Mouse (Mus musculus) embryonic stem cell, embryonic (primary cell): ENCODE data around the gene Zc3h4.

Experiments
- CTCF ChIA-PET, 4 experiments: fragments of 300-600 bp in 2 of 4; fragments of 350-600 bp in 2 of 4; sonication (Branson Sonifier 250); formaldehyde crosslinking; loops; one replicate each; lab custom pipeline; 2022; ENCODE audit warnings: inconsistent platforms in 2 of 4; lab: Charles Lee
- POLR2A ChIA-PET, 4 experiments: fragments of 300-600 bp in 2 of 4; fragments of 350-600 bp in 2 of 4; sonication (Branson Sonifier 250); formaldehyde crosslinking; loops; one replicate each; lab custom pipeline; 2022; ENCODE audit warnings: antibody characterized with exemption in 4 of 4, inconsistent platforms in 1 of 4; lab: Charles Lee

Gene Zc3h4

GRCm38 (mm10) chr7:16400689-16401611 lies at the start of gene Zc3h4:
Zc3h4 (plus strand) TSS chr7:16400910.
- ChIA-PET POLR2A (interaction anchor here (0.6 to 14.8 kb wide), 49 partner anchors 8 to 452 kb away, joined by 3 to 303 read pairs (median 5); partner anchors contain the start of genes Sae1 (in 2 of the 4), Inafm1 (in 1 of the 4) and Napa (in 1 of the 4)), CTCF (interaction anchor here in 3 of 4 experiments (0.5 to 1.2 kb wide), 5 partner anchors 75 to 433 kb away, joined by 3 to 6 read pairs (median 4); partner anchors contain the start of gene Ehd2 (in 1 of the 3))

- ChIA-PET POLR2A (interaction anchor here in 3 of 4 experiments (0.6 to 4.3 kb wide), 19 partner anchors 8 to 408 kb away, joined by 3 to 38 read pairs (median 4); partner anchors contain the start of genes Arhgap35 (in 1 of the 3) and Zc3h4 (in 1 of the 3)), CTCF (interaction anchor here in 2 of 4 experiments (1.2 to 2.0 kb wide), 4 partner anchors 18 to 30 kb away, joined by 3 to 6 read pairs (median 4); no protein-coding TSS in a partner anchor)
These were observed 44.7 kb upstream of the Zc3h4 start for GRCm38 (mm10) chr7:16355854-16356594.

GRCm38 (mm10) chr7:16357602-16358001 lies 43.1 kb upstream of the Zc3h4 start:
- POLR2A ChIA-PET: interaction anchor here in 3 of 4 experiments (0.5 to 4.3 kb wide), 13 partner anchors 7 to 399 kb away, joined by 3 to 23 read pairs (median 4); partner anchors contain the start of genes Ccdc9 (in 1 of the 3) and Sae1 (in 1 of the 3)
- CTCF ChIA-PET: interaction anchor here in 2 of 4 experiments (0.6 to 1.7 kb wide), 2 partner anchors 16 to 63 kb away, joined by 3 to 4 read pairs; no protein-coding TSS in a partner anchor

- ChIA-PET CTCF (interaction anchor here in 3 of 4 experiments (0.7 to 4.4 kb wide), 9 partner anchors 10 to 70 kb away, joined by 3 to 39 read pairs (median 6); no protein-coding TSS in a partner anchor), POLR2A (interaction anchor here (0.6 to 8.1 kb wide), 42 partner anchors 8 to 433 kb away, joined by 3 to 236 read pairs (median 8); partner anchors contain the start of genes Sae1 (in 3 of the 4), Zc3h4 (in 2 of the 4), Ccdc9 (in 1 of the 4) and Inafm1 (in 1 of the 4))
These were observed 36.4 kb upstream of the Zc3h4 start for GRCm38 (mm10) chr7:16364319-16364718.

- ChIA-PET CTCF (interaction anchor here (0.6 to 4.4 kb wide), 26 partner anchors 9 to 190 kb away, joined by 3 to 39 read pairs (median 4); partner anchors contain the start of gene Meis3 (in 1 of the 4)), POLR2A (interaction anchor here (0.5 to 8.1 kb wide), 75 partner anchors 8 to 416 kb away, joined by 3 to 236 read pairs (median 5); partner anchors contain the start of genes Sae1 (in 3 of the 4), Ccdc9 (in 2 of the 4), Tmem160 (in 2 of the 4) and Zc3h4 (in 2 of the 4))
These were observed 35.7 kb upstream of the Zc3h4 start for GRCm38 (mm10) chr7:16364901-16365500.

GRCm38 (mm10) chr7:16366133-16366646 lies 34.5 kb upstream of the Zc3h4 start:
- POLR2A ChIA-PET: interaction anchor here (0.6 to 8.1 kb wide), 39 partner anchors 8 to 318 kb away, joined by 3 to 236 read pairs (median 5); partner anchors contain the start of genes Sae1 (in 2 of the 4), Zc3h4 (in 2 of the 4), Bicra (in 1 of the 4) and Ccdc9 (in 1 of the 4)
- CTCF ChIA-PET: interaction anchor here in 2 of 4 experiments (0.8 to 4.4 kb wide), 5 partner anchors 8 to 71 kb away, joined by 3 to 39 read pairs (median 10); no protein-coding TSS in a partner anchor

GRCm38 (mm10) chr7:16366669-16367068 lies 34.0 kb upstream of the Zc3h4 start:
- ChIA-PET POLR2A (interaction anchor here (0.6 to 8.1 kb wide), 25 partner anchors 9 to 324 kb away, joined by 3 to 236 read pairs (median 5); partner anchors contain the start of genes Sae1 (in 3 of the 4) and Zc3h4 (in 1 of the 4)), CTCF (interaction anchor here in 2 of 4 experiments (0.6 to 4.4 kb wide), 4 partner anchors 10 to 106 kb away, joined by 3 to 39 read pairs (median 7); no protein-coding TSS in a partner anchor)

- CTCF ChIA-PET: interaction anchor here in 1 of 4 experiments (0.7 kb wide), 1 partner anchor 13 kb away, joined by 3 read pairs; no protein-coding TSS in a partner anchor
- POLR2A ChIA-PET: interaction anchor here in 3 of 4 experiments (0.6 to 8.1 kb wide), 10 partner anchors 9 to 83 kb away, joined by 3 to 236 read pairs (median 8); partner anchors contain the start of gene Sae1 (in 2 of the 3)
These were observed 31.9 kb upstream of the Zc3h4 start for GRCm38 (mm10) chr7:16368835-16369234.

- CTCF ChIA-PET: interaction anchor here in 1 of 4 experiments (1.7 kb wide), 1 partner anchor 76 kb away, joined by 5 read pairs; no protein-coding TSS in a partner anchor
- POLR2A ChIA-PET: interaction anchor here in 2 of 4 experiments (0.5 to 10.5 kb wide), 4 partner anchors 11 to 187 kb away, joined by 3 to 236 read pairs (median 50); partner anchors contain the start of gene Sae1 (in 1 of the 2)
These were observed 30.1 kb upstream of the Zc3h4 start for GRCm38 (mm10) chr7:16370596-16370995.

- ChIA-PET CTCF (interaction anchor here (0.6 to 6.4 kb wide), 21 partner anchors 8 to 283 kb away, joined by 3 to 39 read pairs (median 4); no protein-coding TSS in a partner anchor), POLR2A (interaction anchor here in 3 of 4 experiments (0.7 to 16.7 kb wide), 22 partner anchors 7 to 326 kb away, joined by 3 to 236 read pairs (median 6); partner anchors contain the start of genes Sae1 (in 3 of the 3), Bicra (in 1 of the 3) and Zc3h4 (in 1 of the 3))
These were observed 27.0 kb upstream of the Zc3h4 start for GRCm38 (mm10) chr7:16373719-16374118.

GRCm38 (mm10) chr7:16374989-16375388 lies 25.7 kb upstream of the Zc3h4 start:
- ChIA-PET CTCF (interaction anchor here in 3 of 4 experiments (0.7 to 6.4 kb wide), 8 partner anchors 9 to 115 kb away, joined by 3 to 39 read pairs (median 10); no protein-coding TSS in a partner anchor), POLR2A (interaction anchor here in 3 of 4 experiments (0.7 to 16.7 kb wide), 17 partner anchors 8 to 148 kb away, joined by 3 to 236 read pairs (median 7); partner anchors contain the start of gene Sae1 (in 2 of the 3))

- ChIA-PET POLR2A (interaction anchor here in 3 of 4 experiments (0.6 to 16.7 kb wide), 9 partner anchors 10 to 82 kb away, joined by 3 to 282 read pairs (median 8); partner anchors contain the start of genes Sae1 (in 1 of the 3) and Zc3h4 (in 1 of the 3)), CTCF (interaction anchor here (0.5 to 6.4 kb wide), 13 partner anchors 9 to 466 kb away, joined by 3 to 39 read pairs (median 4); partner anchors contain the start of genes Prkd2 (in 1 of the 4) and Sae1 (in 1 of the 4))
These were observed 24.2 kb upstream of the Zc3h4 start for GRCm38 (mm10) chr7:16376505-16376904.

GRCm38 (mm10) chr7:16387160-16388041 lies 13.3 kb upstream of the Zc3h4 start, which contains the start of gene Sae1:
Sae1 (minus strand) TSS chr7:16387806.
- CTCF ChIA-PET: interaction anchor here (0.6 to 1.3 kb wide), 8 partner anchors 7 to 546 kb away, joined by 3 to 6 read pairs (median 4); partner anchors contain the start of gene Arhgap35 (in 1 of the 4)
- POLR2A ChIA-PET: interaction anchor here (0.6 to 16.7 kb wide), 50 partner anchors 8 to 394 kb away, joined by 3 to 282 read pairs (median 5); partner anchors contain the start of genes Ccdc9 (in 2 of the 4), Tmem160 (in 2 of the 4), Zc3h4 (in 2 of the 4) and Arhgap35 (in 1 of the 4)

GRCm38 (mm10) chr7:16389942-16390341 lies 10.8 kb upstream of the Zc3h4 start:
- ChIA-PET POLR2A (interaction anchor here in 3 of 4 experiments (1.7 to 15.9 kb wide), 5 partner anchors 11 to 25 kb away, joined by 5 to 282 read pairs (median 98); partner anchors contain the start of gene Zc3h4 (in 3 of the 3)), CTCF (interaction anchor here in 1 of 4 experiments (0.7 kb wide), 1 partner anchor 95 kb away, joined by 3 read pairs; no protein-coding TSS in a partner anchor)
